Mouse (Mus musculus): ENCODE data around the gene Exoc3l. TPM values are rescaled to one million over a fixed set of nuclear protein-coding genes. Genes with fewer than 3 reads are reported as not detected.

The Exoc3l gene
- polyA plus RNA-seq, 1 experiment from 2014 or later, result 12.3 TPM

- Histone ChIP-seq H3K4me3 (no peak overlapping the region), H3K9me3 (replicated peaks) (no peaks in the 10 kb centered on the region), H3K27ac (no peak overlapping the region), H3K4me1 (replicated peaks) (peaks cover 9% of the 10 kb centered on the region), H3K4me2 (no peak overlapping the region), H3K36me3 (peaks cover 79% of the 10 kb centered on the region), H3K9ac (no peak overlapping the region), H3K27me3 (no peaks in the 10 kb centered on the region)
- no peak for ATAC-seq (replicated peaks; ENCODE audit: insufficient number of reproducible peaks, insufficient read depth, low FRiP score, low read depth)
- WGBS, result 91% methylated on average over 22 of the region's 22 CpGs
Observed at GRCm38 (mm10) chr8:105331469-105331868, 35.6 kb upstream of the Exoc3l start.

DNA sequence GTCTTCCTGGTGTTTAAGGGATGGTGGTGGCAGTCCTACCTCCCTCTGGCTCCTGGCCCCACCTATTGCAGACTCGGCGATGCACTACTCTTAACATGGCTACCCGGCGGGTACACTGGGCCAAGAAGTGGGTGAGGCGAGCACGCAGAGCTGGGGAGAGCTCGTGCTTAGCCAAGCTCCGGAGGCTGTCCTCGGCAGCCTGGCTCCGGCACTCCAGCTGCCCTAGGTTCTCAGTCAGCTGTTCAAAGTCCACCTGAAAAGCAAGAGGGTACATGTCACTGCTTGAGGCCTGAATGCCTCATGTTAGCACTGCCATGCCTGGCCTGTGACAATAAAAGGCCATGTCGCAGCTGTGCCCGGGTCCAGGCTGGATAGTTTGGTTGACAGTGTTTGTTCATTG, 34.4 kb upstream of the Exoc3l start:
- Histone ChIP-seq H3K4me1 (replicated peaks) (peaks cover 13% of the 10 kb centered on the region), H3K4me2 (no peak overlapping the region), H3K9me3 (replicated peaks) (no peaks in the 10 kb centered on the region), H3K36me3 (peaks cover 69% of the 10 kb centered on the region), H3K9ac (no peak overlapping the region), H3K4me3 (no peak overlapping the region), H3K27ac (no peak overlapping the region), H3K27me3 (no peaks in the 10 kb centered on the region)
- no peak for ATAC-seq (replicated peaks; ENCODE audit: insufficient number of reproducible peaks, insufficient read depth, low FRiP score, low read depth)
- 92% methylated on average over 12 of the region's 12 CpGs for WGBS

GRCm38 (mm10) chr8:105326968-105327367, 31.1 kb upstream of the Exoc3l start:
- WGBS, result 24% methylated on average over 6 of the region's 6 CpGs
- no peaks in the 10 kb centered on the region for H3K9me3 ChIP-seq (replicated peaks)
- peak overlapping the region; percentile 71 for H3K9ac ChIP-seq
- peak overlapping the region; percentile 87 for H3K4me2 ChIP-seq
- peak overlapping the region; percentile 85 for H3K4me3 ChIP-seq
- H3K36me3 ChIP-seq, result peaks cover 46% of the 10 kb centered on the region
- H3K4me1 ChIP-seq (replicated peaks), result peaks cover 19% of the 10 kb centered on the region
- peak overlapping the region; percentile 87 for H3K27ac ChIP-seq
- H3K27me3 ChIP-seq, result no peaks in the 10 kb centered on the region
- ATAC-seq (replicated peaks; ENCODE audit: insufficient number of reproducible peaks, insufficient read depth, low FRiP score, low read depth), result no peak

DNA sequence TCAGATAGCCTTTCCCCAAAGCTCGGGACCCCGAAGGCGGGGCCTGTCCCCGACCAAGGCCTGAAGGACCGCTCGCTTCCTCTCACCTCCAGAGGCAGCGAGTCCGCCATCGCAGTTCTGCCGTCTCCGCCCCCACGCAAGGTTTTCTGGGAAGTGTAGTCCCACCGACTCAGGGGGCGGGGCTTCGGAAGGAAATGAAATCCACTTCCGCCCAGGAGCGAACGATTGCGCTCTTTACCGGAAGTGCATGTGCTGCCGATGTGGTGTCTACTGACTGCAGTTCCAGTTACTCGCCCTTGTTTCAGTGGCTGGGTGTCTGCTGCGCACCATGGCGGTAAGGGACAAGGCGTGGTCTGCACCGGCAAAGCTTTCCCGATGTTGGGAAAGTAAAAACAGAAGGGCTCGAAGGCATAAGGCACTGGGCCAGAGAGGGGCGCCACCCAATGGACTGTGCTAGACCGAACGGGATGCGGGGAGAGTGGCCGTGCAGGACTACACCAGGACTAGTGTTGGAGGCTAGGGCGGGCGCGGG, 30.3 kb upstream of the Exoc3l start, which contains the start of the genes Lrrc29 and Tmem208:
TSS of gene Lrrc29 (minus strand) at position 138 of the 532 bp plus-strand sequence.
TSS of gene Tmem208 (plus strand) at position 214 of the 532 bp plus-strand sequence.
- H3K9me3 ChIP-seq (replicated peaks), result no peaks in the 10 kb centered on the region
- H3K27ac ChIP-seq, result peak within 1 kb of the TSS; percentile 87
- H3K9ac ChIP-seq, result peak within 1 kb of the TSS; percentile 87
- under 1% methylated on average over 36 of the region's 36 CpGs for WGBS
- peaks cover 41% of the 10 kb centered on the region for H3K36me3 ChIP-seq
- peak; percentile 90 for ATAC-seq (replicated peaks; ENCODE audit: insufficient number of reproducible peaks, insufficient read depth, low FRiP score, low read depth)
- H3K27me3 ChIP-seq, result no peaks in the 10 kb centered on the region
- H3K4me3 ChIP-seq, result peak within 1 kb of the TSS; percentile 85
- H3K4me2 ChIP-seq, result peak within 1 kb of the TSS; percentile 87
- H3K4me1 ChIP-seq (replicated peaks), result peaks cover 19% of the 10 kb centered on the region

GRCm38 (mm10) chr8:105325641-105326093, 29.8 kb upstream of the Exoc3l start:
- Histone ChIP-seq H3K9ac (peak overlapping the region; percentile 87), H3K27me3 (no peaks in the 10 kb centered on the region), H3K4me2 (peak overlapping the region; percentile 80), H3K9me3 (replicated peaks) (no peaks in the 10 kb centered on the region), H3K27ac (peak overlapping the region; percentile 80), H3K36me3 (peaks cover 36% of the 10 kb centered on the region), H3K4me3 (peak overlapping the region; percentile 85), H3K4me1 (replicated peaks) (peaks cover 19% of the 10 kb centered on the region)
- no peak for ATAC-seq (replicated peaks; ENCODE audit: insufficient number of reproducible peaks, insufficient read depth, low FRiP score, low read depth)
- WGBS, result 0% methylated on average over 12 of the region's 12 CpGs

- no peak overlapping the region for H3K4me3 ChIP-seq
- H3K4me1 ChIP-seq (replicated peaks), result peaks cover 23% of the 10 kb centered on the region
- H3K27ac ChIP-seq, result no peak overlapping the region
- no peaks in the 10 kb centered on the region for H3K9me3 ChIP-seq (replicated peaks)
- ATAC-seq (replicated peaks; ENCODE audit: insufficient number of reproducible peaks, insufficient read depth, low FRiP score, low read depth), result no peak
- no peaks in the 10 kb centered on the region for H3K27me3 ChIP-seq
- no peak overlapping the region for H3K4me2 ChIP-seq
- WGBS, result 85% methylated on average over 4 of the region's 4 CpGs
- no peak overlapping the region for H3K9ac ChIP-seq
- H3K36me3 ChIP-seq, result peaks cover 13% of the 10 kb centered on the region
Observed at GRCm38 (mm10) chr8:105323183-105323582, 27.3 kb upstream of the Exoc3l start.

DNA sequence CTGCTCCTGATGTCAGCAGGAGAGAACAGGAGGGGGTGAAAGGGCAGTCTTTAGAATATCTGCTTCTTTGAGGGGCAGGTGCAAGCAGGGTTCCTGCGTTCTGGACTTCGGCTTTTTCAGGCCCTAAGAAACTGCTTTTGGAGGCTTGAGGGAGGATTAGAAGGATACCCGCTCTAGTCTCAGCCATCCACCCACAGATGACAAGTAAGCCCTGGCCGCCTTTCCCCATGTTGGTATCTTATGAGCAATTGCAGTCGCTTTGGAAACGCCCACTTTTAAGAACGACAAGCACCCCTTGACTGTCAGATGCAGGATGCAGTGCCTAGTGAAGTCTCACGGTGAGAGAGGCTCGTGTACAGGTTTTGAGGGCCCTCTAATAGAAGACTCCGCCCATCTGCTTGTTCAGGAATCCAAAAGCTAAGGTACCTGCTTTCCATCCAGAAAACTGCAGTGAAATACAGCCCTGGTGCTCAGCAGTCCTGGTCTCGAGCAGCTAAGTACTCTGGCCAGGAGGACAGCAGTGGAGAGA, 22.8 kb upstream of the Exoc3l start:
- Histone ChIP-seq H3K4me2 (no peak overlapping the region), H3K9ac (no peak overlapping the region), H3K27me3 (no peaks in the 10 kb centered on the region), H3K36me3 (peaks cover 12% of the 10 kb centered on the region), H3K9me3 (replicated peaks) (no peaks in the 10 kb centered on the region), H3K4me3 (no peak overlapping the region), H3K27ac (no peak overlapping the region), H3K4me1 (replicated peaks) (peaks cover 29% of the 10 kb centered on the region)
- 82% methylated on average over 11 of the region's 11 CpGs for WGBS
- no peak for ATAC-seq (replicated peaks; ENCODE audit: insufficient number of reproducible peaks, insufficient read depth, low FRiP score, low read depth)

DNA sequence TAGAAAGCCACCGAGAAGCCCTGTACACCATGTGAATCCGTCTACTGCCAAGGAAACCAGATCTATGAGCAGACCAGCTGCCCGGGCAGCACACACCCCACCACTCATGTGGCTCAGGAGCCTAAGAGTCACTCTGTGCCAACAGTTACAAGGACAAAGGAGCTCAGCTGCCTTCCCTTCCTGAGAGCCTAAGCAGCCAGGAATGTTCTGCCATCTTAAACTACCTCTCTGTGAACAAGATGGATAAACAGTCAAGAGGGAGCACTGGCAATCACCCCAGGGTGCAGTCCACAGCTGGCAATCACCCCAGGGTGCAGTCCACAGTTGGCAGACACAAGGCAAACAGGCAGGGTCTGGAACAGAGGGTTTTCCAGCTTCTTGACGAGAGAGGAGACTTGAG, 22.0 kb upstream of the Exoc3l start:
- peak overlapping the region; percentile 24; the same call in 1 of the 2 replicates for H3K27ac ChIP-seq
- H3K4me2 ChIP-seq, result no peak overlapping the region
- no peak for ATAC-seq (replicated peaks; ENCODE audit: insufficient number of reproducible peaks, insufficient read depth, low FRiP score, low read depth)
- H3K4me1 ChIP-seq (replicated peaks), result peaks cover 37% of the 10 kb centered on the region
- H3K4me3 ChIP-seq, result no peak overlapping the region
- WGBS, result 80% methylated on average over 4 of the region's 4 CpGs
- no peaks in the 10 kb centered on the region for H3K9me3 ChIP-seq (replicated peaks)
- no peaks in the 10 kb centered on the region for H3K27me3 ChIP-seq
- peaks cover 17% of the 10 kb centered on the region for H3K36me3 ChIP-seq
- H3K9ac ChIP-seq, result no peak overlapping the region

- Histone ChIP-seq H3K9me3 (replicated peaks) (no peaks in the 10 kb centered on the region), H3K27me3 (no peaks in the 10 kb centered on the region), H3K4me2 (no peak overlapping the region), H3K9ac (no peak overlapping the region), H3K4me1 (replicated peaks) (peaks cover 42% of the 10 kb centered on the region), H3K36me3 (peaks cover 24% of the 10 kb centered on the region), H3K4me3 (no peak overlapping the region), H3K27ac (no peak overlapping the region)
- WGBS, result 72% methylated on average over 18 of the region's 18 CpGs
- ATAC-seq (replicated peaks; ENCODE audit: insufficient number of reproducible peaks, insufficient read depth, low FRiP score, low read depth), result no peak
Observed at GRCm38 (mm10) chr8:105315073-105315769, 19.3 kb upstream of the Exoc3l start.

GRCm38 (mm10) chr8:105313622-105314402, 17.9 kb upstream of the Exoc3l start:
- ATAC-seq (replicated peaks; ENCODE audit: insufficient number of reproducible peaks, insufficient read depth, low FRiP score, low read depth), result peak; percentile 45; the same call in 1 of the 2 replicates
- no peaks in the 10 kb centered on the region for H3K27me3 ChIP-seq
- peaks cover 30% of the 10 kb centered on the region for H3K36me3 ChIP-seq
- no peak overlapping the region for H3K4me2 ChIP-seq
- 61% methylated on average over 9 of the region's 9 CpGs for WGBS
- H3K4me3 ChIP-seq, result no peak overlapping the region
- no peak overlapping the region for H3K9ac ChIP-seq
- peaks cover 42% of the 10 kb centered on the region for H3K4me1 ChIP-seq (replicated peaks)
- no peaks in the 10 kb centered on the region for H3K9me3 ChIP-seq (replicated peaks)
- H3K27ac ChIP-seq, result peak overlapping the region; percentile 33

DNA sequence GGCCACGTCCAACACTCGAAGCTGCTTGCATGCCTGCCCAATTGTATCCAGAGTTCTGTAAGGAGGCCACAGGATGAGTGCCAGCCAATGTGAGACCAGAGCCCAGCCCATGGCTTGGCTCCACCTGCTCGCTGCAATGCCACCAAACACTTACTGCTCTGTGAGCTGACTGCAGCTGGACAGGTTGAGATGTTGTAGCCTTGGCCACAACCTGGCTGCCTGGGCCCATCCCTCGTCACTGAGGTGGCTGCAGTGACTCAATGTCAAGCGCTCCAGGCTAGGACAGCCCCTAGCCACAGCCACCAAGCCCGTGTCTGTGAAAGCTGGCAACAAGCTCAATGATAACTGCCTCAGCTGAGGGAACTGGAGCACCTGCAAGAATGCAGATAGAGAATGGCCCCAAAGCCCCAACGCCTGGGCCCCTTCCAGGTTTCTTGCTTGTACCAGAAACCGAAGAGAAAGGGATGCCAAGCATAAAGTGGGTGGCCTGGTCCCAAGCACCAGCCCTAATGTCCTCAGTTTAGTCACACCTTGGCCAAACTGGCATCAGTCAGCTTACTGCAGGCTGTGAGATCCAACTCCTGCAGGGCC, 17.1 kb upstream of the Exoc3l start:
- peaks cover 36% of the 10 kb centered on the region for H3K4me1 ChIP-seq (replicated peaks)
- H3K36me3 ChIP-seq, result peaks cover 37% of the 10 kb centered on the region
- no peak overlapping the region for H3K9ac ChIP-seq
- no peak overlapping the region for H3K4me2 ChIP-seq
- H3K4me3 ChIP-seq, result no peak overlapping the region
- peak overlapping the region; percentile 33; the same call in 1 of the 2 replicates for H3K27ac ChIP-seq
- H3K27me3 ChIP-seq, result no peaks in the 10 kb centered on the region
- ATAC-seq (replicated peaks; ENCODE audit: insufficient number of reproducible peaks, insufficient read depth, low FRiP score, low read depth), result no peak
- WGBS, result 74% methylated on average over 8 of the region's 8 CpGs
- H3K9me3 ChIP-seq (replicated peaks), result no peaks in the 10 kb centered on the region
